Mouse (Mus musculus) stomach, embryonic 16.5 days (tissue): ENCODE results near the gene Apoa5. TPM values are rescaled to one million over a fixed set of nuclear protein-coding genes. Genes with fewer than 3 reads are reported as not detected.

Experiments used
- ATAC-seq: fragments of 200-750 bp; cut with Nextera tagmentation; 2 replicates; pipeline ENCODE4 v1.8.0; 2017; ENCODE audit warnings: moderate number of reproducible peaks, moderate TSS enrichment; ENCODE audit not compliant: insufficient read depth, low FRiP score
- H3K27ac ChIP-seq: fragments of 300-500 bp; sonication (generic); 2 replicates; pipeline ENCODE4 v1.5.1; 2014; ENCODE audit warnings: low read length
- H3K27me3 ChIP-seq: fragments of 300-500 bp; sonication (generic); 2 replicates; pipeline ENCODE4 v1.6.1; 2014; ENCODE audit warnings: low read length, control low read depth, mixed read lengths; ENCODE audit not compliant: control insufficient read depth, insufficient read depth
- H3K36me3 ChIP-seq: fragments of 300-500 bp; sonication (generic); 2 replicates; pipeline ENCODE4 v1.6.1; 2014; ENCODE audit warnings: low read length; ENCODE audit not compliant: control insufficient read depth, insufficient read depth
- H3K4me1 ChIP-seq: fragments of 300-500 bp; sonication (generic); 2 replicates; pipeline ENCODE4 v1.6.1; 2014; ENCODE audit warnings: low read length, control low read depth, mixed read lengths; ENCODE audit not compliant: control insufficient read depth, insufficient read depth
- H3K4me2 ChIP-seq: fragments of 300-500 bp; sonication (generic); 2 replicates; pipeline ENCODE4 v1.6.1; 2014; ENCODE audit warnings: low read depth, low read length, mixed read lengths
- H3K4me3 ChIP-seq: fragments of 300-500 bp; sonication (generic); replicated peaks from 2 replicates; pipeline ENCODE4 v1.5.1; 2014; ENCODE audit warnings: mild to moderate bottlenecking, low read length
- H3K9ac ChIP-seq: fragments of 300-500 bp; sonication (generic); 2 replicates; pipeline ENCODE4 v1.6.1; 2014; ENCODE audit warnings: low read length
- H3K9me3 ChIP-seq: fragments of 300-500 bp; sonication (generic); replicated peaks from 2 replicates; pipeline ENCODE4 v1.6.1; 2016; ENCODE audit warnings: low read length, control low read depth; ENCODE audit not compliant: control insufficient read depth
- WGBS: fragments of 180-500 bp; shearing (Covaris S2); extraction: QIAGEN DNeasy Blood & Tissue Kit; methylation state at CpG from one replicate; pipeline ENCODE4 v1.1.7; 2014; 5-methylcytosine and 5-hydroxymethylcytosine counted together
- polyA plus RNA-seq: library from polyadenylated mRNA; unstranded; fragments of >200 nt; fragmentation: Nextera tagmentation; extraction: Ambion mirVana; gene quantifications from 2 replicates; pipeline ENCODE4 v1.2.1, GENCODE M21; 2015

Apoa5 gene
- polyA plus RNA-seq, result 0.49 TPM in 1 of 2 replicates, not detected in the other

- H3K27ac ChIP-seq, result no peak within 1 kb of the TSS
- WGBS, result 40% methylated on average over 7 of the region's 7 CpGs
- ATAC-seq, result no peak
Observed at GRCm38 (mm10) chr9:46268343-46268873, at the start of gene Apoa5. TSS of gene Apoa5 (plus strand) at chr9:46268633.

DNA sequence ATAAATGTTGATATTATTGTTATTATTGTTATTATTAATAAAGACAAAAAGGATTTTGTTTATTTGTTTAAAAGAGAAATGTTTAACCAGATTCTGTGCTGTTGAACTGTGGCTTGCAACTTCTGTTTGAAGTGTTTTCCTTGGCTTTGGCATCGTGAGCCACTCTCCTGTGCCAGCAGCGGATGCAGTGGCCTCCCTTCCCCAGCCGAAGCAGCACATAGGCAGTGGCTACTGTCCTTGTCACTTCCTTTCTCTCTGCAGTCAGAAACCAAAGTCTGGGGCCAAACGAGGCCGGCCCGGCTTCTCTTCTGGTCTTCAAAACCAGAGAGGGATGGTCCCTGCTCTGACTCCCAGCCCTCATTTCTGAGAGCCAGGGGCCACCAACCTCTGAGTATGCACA is 45.3 kb upstream of the Apoa5 start:
- ATAC-seq, result no peak
- Histone ChIP-seq H3K9me3 (no peaks in the 10 kb centered on the region), H3K9ac (no peak overlapping the region), H3K27ac (no peak overlapping the region), H3K27me3 (no peaks in the 10 kb centered on the region), H3K4me1 (no peaks in the 10 kb centered on the region), H3K36me3 (peaks cover 14% of the 10 kb centered on the region; the same call in 1 of the 2 replicates), H3K4me2 (no peak overlapping the region), H3K4me3 (no peak overlapping the region)
- 80% methylated on average over 6 of the region's 6 CpGs for WGBS

More at GRCm38 (mm10) chr9:46268343-46268873, at the start of gene Apoa5:
- Histone ChIP-seq H3K27me3 (peaks cover 7% of the 10 kb centered on the region), H3K4me1 (no peaks in the 10 kb centered on the region), H3K4me2 (no peak within 1 kb of the TSS), H3K9ac (no peak within 1 kb of the TSS), H3K4me3 (no peak within 1 kb of the TSS), H3K36me3 (no peaks in the 10 kb centered on the region), H3K9me3 (no peaks in the 10 kb centered on the region)

GRCm38 (mm10) chr9:46224101-46224500 is 44.3 kb upstream of the Apoa5 start:
- H3K9ac ChIP-seq, result no peak overlapping the region
- ATAC-seq, result peak; percentile 45
- H3K4me1 ChIP-seq, result peaks cover 2% of the 10 kb centered on the region; the same call in 1 of the 2 replicates
- H3K36me3 ChIP-seq, result peaks cover 14% of the 10 kb centered on the region; the same call in 1 of the 2 replicates
- no peak overlapping the region; the same call in 1 of the 2 replicates for H3K27ac ChIP-seq
- no peak overlapping the region for H3K4me2 ChIP-seq
- H3K9me3 ChIP-seq, result no peaks in the 10 kb centered on the region
- H3K27me3 ChIP-seq, result no peaks in the 10 kb centered on the region
- 68% methylated on average over 3 of the region's 3 CpGs for WGBS
- H3K4me3 ChIP-seq, result no peak overlapping the region

GRCm38 (mm10) chr9:46224945-46225660 is 43.3 kb upstream of the Apoa5 start:
- Histone ChIP-seq H3K27me3 (no peaks in the 10 kb centered on the region), H3K4me3 (no peak overlapping the region), H3K4me2 (no peak overlapping the region), H3K9me3 (no peaks in the 10 kb centered on the region), H3K4me1 (peaks cover 5% of the 10 kb centered on the region), H3K36me3 (peaks cover 10% of the 10 kb centered on the region; the same call in 1 of the 2 replicates), H3K9ac (no peak overlapping the region), H3K27ac (no peak overlapping the region)
- no peak for ATAC-seq
- WGBS, result 56% methylated on average over 5 of the region's 5 CpGs

- 73% methylated on average over 3 of the region's 3 CpGs for WGBS
- Histone ChIP-seq H3K4me1 (peaks cover 9% of the 10 kb centered on the region), H3K4me2 (no peak overlapping the region), H3K4me3 (no peak overlapping the region), H3K9ac (no peak overlapping the region), H3K27me3 (no peaks in the 10 kb centered on the region), H3K36me3 (no peaks in the 10 kb centered on the region), H3K9me3 (no peaks in the 10 kb centered on the region), H3K27ac (no peak overlapping the region)
- ATAC-seq, result no peak
Observed at GRCm38 (mm10) chr9:46227064-46227614, 41.3 kb upstream of the Apoa5 start.

GRCm38 (mm10) chr9:46228491-46228890 is 39.9 kb upstream of the Apoa5 start, which contains the start of gene Apoa1:
TSS of gene Apoa1 (plus strand) at chr9:46228580.
- H3K4me1 ChIP-seq, result peaks cover 9% of the 10 kb centered on the region
- no peak within 1 kb of the TSS for H3K27ac ChIP-seq
- no peaks in the 10 kb centered on the region for H3K36me3 ChIP-seq
- H3K27me3 ChIP-seq, result no peaks in the 10 kb centered on the region
- no peak within 1 kb of the TSS for H3K4me3 ChIP-seq
- no peak for ATAC-seq
- 40% methylated on average over 9 of the region's 9 CpGs for WGBS
- 0 out of 2 replicates have a peak within 1 kb of the TSS, but pooled peaks have one; percentile 14 for H3K4me2 ChIP-seq
- no peaks in the 10 kb centered on the region for H3K9me3 ChIP-seq
- no peak within 1 kb of the TSS; the same call in 1 of the 2 replicates for H3K9ac ChIP-seq

DNA sequence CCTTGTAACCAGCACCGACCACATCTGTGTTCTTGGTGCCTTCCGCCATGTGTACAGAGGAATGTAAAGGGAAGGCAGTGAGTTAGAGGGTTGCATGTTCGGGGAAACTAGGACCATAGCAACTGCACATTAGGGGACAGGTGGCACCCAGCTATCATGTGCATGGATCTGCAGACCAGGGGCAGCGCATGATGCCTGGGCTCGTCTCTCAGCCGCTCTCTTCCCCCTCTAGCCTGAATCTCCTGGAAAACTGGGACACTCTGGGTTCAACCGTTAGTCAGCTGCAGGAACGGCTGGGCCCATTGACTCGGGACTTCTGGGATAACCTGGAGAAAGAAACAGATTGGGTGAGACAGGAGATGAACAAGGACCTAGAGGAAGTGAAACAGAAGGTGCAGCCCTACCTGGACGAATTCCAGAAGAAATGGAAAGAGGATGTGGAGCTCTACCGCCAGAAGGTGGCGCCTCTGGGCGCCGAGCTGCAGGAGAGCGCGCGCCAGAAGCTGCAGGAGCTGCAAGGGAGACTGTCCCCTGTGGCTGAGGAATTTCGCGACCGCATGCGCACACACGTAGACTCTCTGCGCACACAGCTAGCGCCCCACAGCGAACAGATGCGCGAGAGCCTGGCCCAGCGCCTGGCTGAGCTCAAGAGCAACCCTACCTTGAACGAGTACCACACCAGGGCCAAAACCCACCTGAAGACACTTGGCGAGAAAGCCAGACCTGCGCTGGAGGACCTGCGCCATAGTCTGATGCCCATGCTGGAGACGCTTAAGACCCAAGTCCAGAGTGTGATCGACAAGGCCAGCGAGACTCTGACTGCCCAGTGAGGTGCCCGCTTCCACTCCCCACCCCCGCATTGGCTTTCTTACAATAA is 38.6 kb upstream of the Apoa5 start:
- Histone ChIP-seq H3K4me1 (peaks cover 9% of the 10 kb centered on the region), H3K27me3 (no peaks in the 10 kb centered on the region), H3K4me2 (peak overlapping the region; percentile 68), H3K27ac (no peak overlapping the region), H3K36me3 (no peaks in the 10 kb centered on the region), H3K4me3 (peak overlapping the region; percentile 48), H3K9me3 (no peaks in the 10 kb centered on the region), H3K9ac (peak overlapping the region; percentile 71)
- 16% methylated on average over 37 of the region's 37 CpGs for WGBS
- ATAC-seq, result peak; percentile 88

- Histone ChIP-seq H3K27me3 (no peaks in the 10 kb centered on the region), H3K9ac (peak overlapping the region; percentile 71), H3K4me1 (peaks cover 9% of the 10 kb centered on the region), H3K9me3 (no peaks in the 10 kb centered on the region), H3K4me3 (peak overlapping the region; percentile 48), H3K36me3 (no peaks in the 10 kb centered on the region), H3K27ac (no peak overlapping the region), H3K4me2 (peak overlapping the region; percentile 68)
- WGBS, result 20% methylated on average over 13 of the region's 13 CpGs
- no peak for ATAC-seq
Observed at GRCm38 (mm10) chr9:46230450-46230975, 37.9 kb upstream of the Apoa5 start.
